Mouse (Mus musculus) thymus, postnatal 25 days (tissue): ENCODE measurements at regions not wholly inside any gene's neighbourhood (a gene's known extent, or its start where the extent isn't known, plus 50 kb on each side); places are given as distances from the start of the nearest gene placed in this dataset.

Source experiments
- DNase-seq: peaks from one replicate; pipeline ENCODE4 v3.0.0; 2022

GRCm38 (mm10) chr16:77537351-77537750 is 64.5 kb downstream of the Gm11146 start:
- no peak for DNase-seq

- no peak for DNase-seq
Measured at GRCm38 (mm10) chr16:77536746-77537145, 65.1 kb downstream of the Gm11146 start.

- DNase-seq = no peak
Measured at GRCm38 (mm10) chr16:77536314-77536713, 65.6 kb downstream of the Gm11146 start.

GRCm38 (mm10) chr16:77535021-77535420 is 66.9 kb downstream of the Gm11146 start:
- DNase-seq = no peak

- DNase-seq = no peak
Measured at GRCm38 (mm10) chr16:77531596-77531995, 70.3 kb downstream of the Gm11146 start.

GRCm38 (mm10) chr16:77527951-77528350 is 73.9 kb downstream of the Gm11146 start:
- no peak for DNase-seq

GRCm38 (mm10) chr16:77514606-77515005 is 87.3 kb downstream of the Gm11146 start:
- no peak for DNase-seq

GRCm38 (mm10) chr16:77503556-77503955 is 98.3 kb downstream of the Gm11146 start:
- no peak for DNase-seq

- DNase-seq = no peak
Measured at GRCm38 (mm10) chr16:77502916-77503315, 99.0 kb downstream of the Gm11146 start.

GRCm38 (mm10) chr16:77502026-77502425 is 99.9 kb downstream of the Gm11146 start:
- DNase-seq = no peak

- no peak for DNase-seq
Measured at GRCm38 (mm10) chr16:77500981-77501380, 100.9 kb downstream of the Gm11146 start.

- DNase-seq = no peak
Measured at GRCm38 (mm10) chr16:77500413-77500812, 101.5 kb downstream of the Gm11146 start.

GRCm38 (mm10) chr16:77499537-77500301 is 102.2 kb downstream of the Gm11146 start:
- DNase-seq = peak; percentile 10

- DNase-seq = no peak
Measured at GRCm38 (mm10) chr16:77495310-77495709, 106.6 kb downstream of the Gm11146 start.

- DNase-seq = no peak
Measured at GRCm38 (mm10) chr16:77494042-77494441, 107.9 kb downstream of the Gm11146 start.

GRCm38 (mm10) chr16:77488155-77488554 is 113.7 kb downstream of the Gm11146 start:
- no peak for DNase-seq

- no peak for DNase-seq
Measured at GRCm38 (mm10) chr16:77479812-77480211, 122.1 kb downstream of the Gm11146 start.

GRCm38 (mm10) chr16:77471868-77472267 is 130.0 kb downstream of the Gm11146 start:
- no peak for DNase-seq

GRCm38 (mm10) chr16:77469903-77470302 is 132.0 kb downstream of the Gm11146 start:
- no peak for DNase-seq

- no peak for DNase-seq
Measured at GRCm38 (mm10) chr16:77469328-77469875, 132.5 kb downstream of the Gm11146 start.

GRCm38 (mm10) chr16:77467216-77467615 is 134.7 kb downstream of the Gm11146 start:
- no peak for DNase-seq

GRCm38 (mm10) chr16:77464623-77465022 is 137.3 kb downstream of the Gm11146 start:
- no peak for DNase-seq

GRCm38 (mm10) chr16:77461922-77462321 is 140.0 kb downstream of the Gm11146 start:
- no peak for DNase-seq

- no peak for DNase-seq
Measured at GRCm38 (mm10) chr16:77461459-77461858, 140.4 kb downstream of the Gm11146 start.

GRCm38 (mm10) chr16:77459651-77460050 is 142.2 kb downstream of the Gm11146 start:
- no peak for DNase-seq
